ENCODE assay signal across 22 mouse cellular contexts in the genomic region with DNA sequence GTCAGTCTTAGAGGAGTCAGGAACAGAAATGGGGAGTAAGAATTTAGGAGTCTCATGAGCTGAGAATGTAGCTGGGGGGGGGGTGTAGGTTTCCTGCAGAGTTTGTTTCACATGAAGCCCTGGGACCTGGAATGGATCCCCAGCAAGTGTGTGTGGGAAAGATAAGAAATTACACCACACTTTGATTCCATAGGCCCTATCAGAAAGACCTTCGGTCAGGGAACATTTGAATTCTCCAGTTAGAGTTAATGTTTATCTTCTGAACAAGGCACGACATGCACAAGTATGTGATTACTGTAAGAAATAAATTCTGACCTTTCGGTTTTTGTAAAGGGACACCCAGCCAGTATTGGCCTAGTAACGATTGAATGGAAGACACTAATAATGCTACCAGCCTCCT. TPM values are rescaled to one million over a fixed set of nuclear protein-coding genes. Genes with fewer than 3 reads are reported as not detected.
DNase-seq lines count a peak whose midpoint lies in the region; ATAC-seq and TF ChIP-seq lines count a peak whose summit lies in the region.
"Had no signal": no experiment of that assay in that cellular context is flagged by ENCODE, and none has a peak within 500 bp of the region (broad histone marks: within the 10 kb centered on the region; RNA-seq: fewer than 3 reads in every experiment).

No protein-coding gene starts in this region.

- 24% methylated on average over 4 of the region's 4 CpGs for WGBS in liver, embryonic 12.5 days (ENCODE audit: insufficient replicate concordance)
- 58% methylated on average over 4 of the region's 4 CpGs for WGBS in intestine, embryonic 14.5 days
- WGBS in liver, embryonic 16.5 days (ENCODE audit: insufficient replicate concordance) = 16% methylated on average over 4 of the region's 4 CpGs
- WGBS in hindbrain, postnatal 0 days = 88% methylated on average over 4 of the region's 4 CpGs

- H3K4me1 ChIP-seq in liver, embryonic 12.5 days = peaks cover 13% of the 10 kb centered on the region; the same call in 1 of the 2 replicates
- H3K4me1 ChIP-seq in intestine, embryonic 14.5 days (replicated peaks; ENCODE audit: control insufficient read depth, insufficient read depth, low read length) = no peaks in the 10 kb centered on the region
- peaks cover 4% of the 10 kb centered on the region; the same call in 1 of the 2 replicates for H3K4me1 ChIP-seq in liver, embryonic 16.5 days (ENCODE audit: control insufficient read depth, low read depth, low read length)
- H3K4me1 ChIP-seq in hindbrain, postnatal 0 days (ENCODE audit: insufficient read depth, low read length) = no peaks in the 10 kb centered on the region
- H3K4me1 ChIP-seq: midbrain, embryonic 15.5 days had no signal

- no peaks in the 10 kb centered on the region for H3K9me3 ChIP-seq in liver, embryonic 12.5 days (replicated peaks)
- H3K9me3 ChIP-seq in intestine, embryonic 14.5 days (ENCODE audit: control insufficient read depth, low read length) = no peaks in the 10 kb centered on the region
- H3K9me3 ChIP-seq in liver, embryonic 16.5 days (replicated peaks; ENCODE audit: control insufficient read depth, low read length) = no peaks in the 10 kb centered on the region
- no peaks in the 10 kb centered on the region for H3K9me3 ChIP-seq in hindbrain, postnatal 0 days (ENCODE audit: low read length)
- H3K9me3 ChIP-seq: heart, embryonic 12.5 days; midbrain, embryonic 15.5 days had no signal

- no peak overlapping the region for H3K27ac ChIP-seq in liver, embryonic 12.5 days
- H3K27ac ChIP-seq in intestine, embryonic 14.5 days (ENCODE audit: low read depth) = 0 out of 2 replicates have a peak overlapping the region, but pooled peaks have one; percentile 9
- H3K27ac ChIP-seq in liver, embryonic 16.5 days (ENCODE audit: low read length) = peak overlapping the region; percentile 49
- no peak overlapping the region for H3K27ac ChIP-seq in hindbrain, postnatal 0 days
- H3K27ac ChIP-seq: midbrain, embryonic 15.5 days had no signal

- DNase-seq in liver = no peak
- DNase-seq in intestine, embryonic 14.5 days (ENCODE audit: low spot score) = no peak
- peak; percentile 18 for DNase-seq in yolk sac, embryonic 10.5 days (ENCODE audit: low spot score)
- DNase-seq in ovary, postnatal 14 days (ENCODE audit: low spot score) = no peak
- no peak for DNase-seq in hindbrain, postnatal 0 days (ENCODE audit: low spot score)
- DNase-seq: adrenal gland, adult 8-10 months; cerebellum, adult 18-20 months; gastrocnemius, postnatal 25 days; lung, embryonic 14.5 days; right cerebral cortex, postnatal 14 days had no signal

- no peaks in the 10 kb centered on the region for H3K27me3 ChIP-seq in liver, embryonic 12.5 days (replicated peaks)
- H3K27me3 ChIP-seq in intestine, embryonic 14.5 days (replicated peaks; ENCODE audit: control insufficient read depth, insufficient read depth, low read length) = no peaks in the 10 kb centered on the region
- H3K27me3 ChIP-seq in liver, embryonic 16.5 days (ENCODE audit: control insufficient read depth, insufficient read depth, low read depth, low read length) = no peaks in the 10 kb centered on the region
- H3K27me3 ChIP-seq in hindbrain, postnatal 0 days (ENCODE audit: insufficient read depth, low read length) = no peaks in the 10 kb centered on the region
- H3K27me3 ChIP-seq: heart, embryonic 12.5 days; midbrain, embryonic 15.5 days had no signal

- no peaks in the 10 kb centered on the region for H3K36me3 ChIP-seq in liver, embryonic 12.5 days
- H3K36me3 ChIP-seq in intestine, embryonic 14.5 days (ENCODE audit: control insufficient read depth, insufficient read depth, low read length) = no peaks in the 10 kb centered on the region
- no peaks in the 10 kb centered on the region for H3K36me3 ChIP-seq in liver, embryonic 16.5 days (ENCODE audit: control insufficient read depth, insufficient read depth)
- H3K36me3 ChIP-seq in hindbrain, postnatal 0 days (ENCODE audit: insufficient read depth, low read length) = no peaks in the 10 kb centered on the region
- H3K36me3 ChIP-seq: heart, embryonic 12.5 days; midbrain, embryonic 15.5 days had no signal

- 0 out of 2 replicates have a peak, but pooled peaks have one; percentile 21 for ATAC-seq in liver, embryonic 12.5 days
- ATAC-seq in intestine, embryonic 14.5 days (replicated peaks; ENCODE audit: low FRiP score, low TSS enrichment, low read depth) = peak; percentile 64; the same call in 1 of the 2 replicates
- peak; percentile 68 for ATAC-seq in liver, embryonic 16.5 days (ENCODE audit: low read depth)
- ATAC-seq in granulocyte monocyte progenitor cell, adult 5-6 weeks (replicated peaks; ENCODE audit: poor library complexity, severe bottlenecking) = no peak
- no peak for ATAC-seq in hindbrain, postnatal 0 days
- ATAC-seq: midbrain, embryonic 15.5 days had no signal

- H3K9ac ChIP-seq in liver, embryonic 12.5 days = no peak overlapping the region
- no peak overlapping the region for H3K9ac ChIP-seq in intestine, embryonic 14.5 days (ENCODE audit: low read length)
- no peak overlapping the region for H3K9ac ChIP-seq in liver, embryonic 16.5 days (ENCODE audit: low read depth, low read length)
- H3K9ac ChIP-seq in hindbrain, postnatal 0 days (replicated peaks; ENCODE audit: low read length) = no peak overlapping the region
- H3K9ac ChIP-seq: heart, embryonic 12.5 days; lung, embryonic 14.5 days; midbrain, embryonic 15.5 days had no signal

- no peak overlapping the region for H3K4me2 ChIP-seq in liver, embryonic 12.5 days
- no peak overlapping the region for H3K4me2 ChIP-seq in intestine, embryonic 14.5 days (ENCODE audit: low read length)
- H3K4me2 ChIP-seq in liver, embryonic 16.5 days (ENCODE audit: low read depth, low read length) = no peak overlapping the region
- H3K4me2 ChIP-seq in hindbrain, postnatal 0 days (ENCODE audit: low read depth, low read length) = no peak overlapping the region
- H3K4me2 ChIP-seq: heart, embryonic 12.5 days; lung, embryonic 14.5 days; midbrain, embryonic 15.5 days had no signal

- no peak overlapping the region for H3K4me3 ChIP-seq in liver, embryonic 12.5 days
- H3K4me3 ChIP-seq in intestine, embryonic 14.5 days (ENCODE audit: low read depth, low read length) = no peak overlapping the region
- H3K4me3 ChIP-seq in liver, embryonic 16.5 days (ENCODE audit: low read depth, low read length) = no peak overlapping the region
- no peak overlapping the region for H3K4me3 ChIP-seq in hindbrain, postnatal 0 days (ENCODE audit: low read length)
- H3K4me3 ChIP-seq: erythroblast, embryonic 14.5 days; heart, embryonic 12.5 days; midbrain, embryonic 15.5 days had no signal

- TF ChIP-seq CTCF in hindbrain, postnatal 0 days (IDR thresholded peaks at IDR 0.05; ENCODE audit: low read depth) = no peak

RNA-seq across cellular contexts. Expression of gene Hsd17b6, which starts 37.6 kb away (rescaled TPM):
- polyA plus RNA-seq in liver, embryonic 12.5 days (2016; fragmentation: Nextera tagmentation; extraction: Ambion mirVana) = 0.17 TPM in 1 of 2 replicates, not detected in the other
- not detected in 2 replicates for polyA plus RNA-seq in intestine, embryonic 14.5 days (2014; fragmentation: Nextera tagmentation; extraction: Ambion mirVana)
- 0.14 and 0.20 TPM in 2 replicates for polyA plus RNA-seq in liver, embryonic 16.5 days (2015; fragmentation: Nextera tagmentation; extraction: Ambion mirVana)
- not detected in 2 replicates for total RNA-seq in granulocyte monocyte progenitor cell, adult 5-6 weeks (2014; fragmentation: Nextera tagmentation)
- total RNA-seq in granulocyte monocyte progenitor cell, adult 5-6 weeks (2017) = not detected in 2 replicates
- total RNA-seq in hindbrain, postnatal 0 days (2014; rRNA removed) = not detected in 2 replicates
- polyA plus RNA-seq in hindbrain, postnatal 0 days (2015; fragmentation: Nextera tagmentation; extraction: Ambion mirVana) = not detected in 2 replicates
- total RNA-seq: gastrocnemius, postnatal 25 days; hematopoietic stem cell, adult 5-6 weeks; layer of hippocampus, adult 18-20 months; left cerebral cortex, adult 8-10 months had no signal
- polyA plus RNA-seq: brain, embryonic 14.5 days; cortical plate, adult 2 months; erythroblast, embryonic 14.5 days; heart, embryonic 12.5 days; kidney, embryonic 14.5 days; lung, embryonic 14.5 days; midbrain, embryonic 15.5 days had no signal

RNA-seq across cellular contexts. Expression of gene Prim1, which starts 45.1 kb away (rescaled TPM):
- polyA plus RNA-seq in liver, embryonic 12.5 days (2016; fragmentation: Nextera tagmentation; extraction: Ambion mirVana) = 88.9 and 93.3 TPM in 2 replicates
- 85.8 and 89.1 TPM in 2 replicates for polyA plus RNA-seq in intestine, embryonic 14.5 days (2014; fragmentation: Nextera tagmentation; extraction: Ambion mirVana)
- polyA plus RNA-seq in liver, embryonic 16.5 days (2015; fragmentation: Nextera tagmentation; extraction: Ambion mirVana) = 60.8 and 69.4 TPM in 2 replicates
- total RNA-seq in granulocyte monocyte progenitor cell, adult 5-6 weeks (2014; fragmentation: Nextera tagmentation) = 114 and 132 TPM in 2 replicates
- 121 and 124 TPM in 2 replicates for total RNA-seq in granulocyte monocyte progenitor cell, adult 5-6 weeks (2017)
- 15.2 and 19.6 TPM in 2 replicates for total RNA-seq in hindbrain, postnatal 0 days (2014; rRNA removed)
- 33.3 and 36.1 TPM in 2 replicates for polyA plus RNA-seq in hindbrain, postnatal 0 days (2015; fragmentation: Nextera tagmentation; extraction: Ambion mirVana)

Comparison
In these comparisons a context has a peak if more than half of its experiments do, and no peak if none do; other contexts are left out.
1. H3K27ac ChIP-seq: peak in intestine, embryonic 14.5 days (single experiment) and liver, embryonic 16.5 days (single experiment); none in liver, embryonic 12.5 days (single experiment) and hindbrain, postnatal 0 days (single experiment).
2. ATAC-seq: peak in liver, embryonic 12.5 days (single experiment), intestine, embryonic 14.5 days (single experiment) and liver, embryonic 16.5 days (single experiment); none in granulocyte monocyte progenitor cell, adult 5-6 weeks (single experiment) and hindbrain, postnatal 0 days (single experiment).